Mouse (Mus musculus): ENCODE measurements around the gene 1700016H13Rik. TPM values are rescaled to one million over a fixed set of nuclear protein-coding genes. Genes with fewer than 3 reads are reported as not detected.

Gene 1700016H13Rik
- polyA plus RNA-seq, 2 experiments: not detected

DNA sequence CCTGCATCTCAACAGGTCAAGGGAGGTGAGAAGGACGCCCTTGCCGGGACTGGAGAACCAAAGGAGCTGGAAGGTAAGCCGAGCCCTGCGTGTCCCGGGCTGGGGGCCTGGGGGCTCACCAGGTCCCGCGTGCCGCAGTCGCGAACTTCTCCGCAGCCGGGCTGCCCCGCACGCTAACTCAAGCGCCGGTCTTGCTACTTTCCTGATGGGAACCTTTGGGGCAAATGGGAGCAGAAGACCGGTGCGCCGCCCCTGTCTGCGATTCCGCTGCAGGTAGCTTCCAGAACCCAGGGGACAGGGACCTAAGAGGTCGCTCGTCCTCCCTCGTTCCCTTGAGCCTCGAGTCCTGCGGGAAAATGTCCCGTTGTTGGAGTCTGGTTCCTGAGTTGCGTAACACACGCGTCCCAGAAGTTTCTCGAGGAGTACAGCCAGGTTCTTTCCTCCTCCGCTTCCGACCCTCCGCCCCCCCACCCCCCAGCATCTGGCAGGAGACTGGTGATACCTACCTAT lies 36.8 kb upstream of the 1700016H13Rik start:
- no peak for DNase-seq (ENCODE audit: low read depth in 3 of 3, low spot score in 3 of 3)
- ATAC-seq (ENCODE audit: insufficient read depth): peak; percentile 12; the same call in 1 of the 2 replicates
- under 1% methylated on average over 31 of the region's 34 CpGs for WGBS (ENCODE audit: insufficient replicate concordance)
- Histone ChIP-seq H3K9me3 (ENCODE audit: control insufficient read depth, low read length) (no peaks in the 10 kb centered on the region), H3K4me3 (ENCODE audit: insufficient read depth in 1 of 2, low read depth in 2 of 2, low read length in 2 of 2) (peak overlapping the region; percentile 52 to 77), H3K27ac (no peak overlapping the region), H3K4me2 (ENCODE audit: low read depth) (peak overlapping the region; percentile 90), H3K4me1 (replicated peaks; ENCODE audit: control insufficient read depth in 2 of 2, insufficient read depth in 2 of 2, low read length in 1 of 2) (0 out of 4 replicates have a peak, but pooled peaks cover 3 to 5% of the 10 kb centered on the region in 2 experiments), H3K9ac (replicated peaks) (peak overlapping the region; percentile 48), H3K27me3 (ENCODE audit: control insufficient read depth, insufficient read depth, low read length) (peaks cover 37% of the 10 kb centered on the region), H3K36me3 (replicated peaks; ENCODE audit: control insufficient read depth, insufficient read depth, low read depth) (no peaks in the 10 kb centered on the region)
- TF ChIP-seq CTCF (IDR thresholded peaks at IDR 0.05; ENCODE audit: low read depth): no peak
- TF ChIP-seq EP300 (IDR thresholded peaks at IDR 0.05; ENCODE audit: low read depth): no peak

DNA sequence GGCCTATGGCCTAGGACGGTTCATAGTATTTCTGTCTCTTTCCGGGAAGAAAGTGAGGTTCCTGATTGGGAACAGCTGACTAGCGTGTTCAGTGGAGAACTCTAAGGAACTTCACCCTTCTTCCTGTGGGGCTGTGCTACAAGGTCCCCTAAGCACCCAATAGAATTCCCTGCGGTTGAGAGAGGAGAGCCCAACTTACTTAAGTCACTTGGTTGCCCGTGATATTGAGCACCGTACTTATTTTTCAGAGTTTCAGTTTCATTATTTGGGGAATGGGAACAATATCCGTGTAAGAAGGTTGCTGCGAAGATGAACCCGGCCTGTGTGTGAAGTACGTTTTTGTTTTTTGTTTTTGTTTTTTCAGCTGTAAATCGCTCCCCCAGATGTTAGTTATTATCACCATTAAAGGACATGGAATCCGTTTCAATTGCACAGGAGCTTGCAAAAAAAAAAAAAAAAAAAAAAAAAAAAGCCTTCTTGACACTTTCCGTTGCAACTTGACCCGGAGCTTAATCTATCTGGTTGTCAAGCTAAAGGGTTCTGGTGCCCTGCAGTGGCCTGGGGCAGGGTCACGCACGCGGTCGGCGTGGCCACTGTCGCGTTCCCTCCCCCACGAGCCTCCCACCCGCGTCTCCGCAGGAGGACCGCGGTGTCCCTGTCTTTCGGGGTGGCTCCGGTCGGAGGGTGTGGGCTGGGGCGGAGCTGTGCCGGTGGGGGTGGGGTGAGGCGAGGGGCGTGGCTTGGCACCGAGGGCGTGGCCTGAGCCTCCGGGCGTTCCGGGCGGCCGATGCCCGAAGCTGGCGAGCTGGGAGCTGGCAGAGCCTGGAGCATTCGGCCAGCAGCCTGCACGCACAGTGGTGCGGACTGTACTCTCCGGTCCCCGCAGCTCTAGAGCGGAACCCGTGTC lies 36.1 kb upstream of the 1700016H13Rik start, which contains the start of gene Aff1:
Aff1 (plus strand) TSS at position 751 of the 907 bp plus-strand sequence.
- peak within 1 kb of the TSS; percentile 35 for H3K27ac ChIP-seq
- H3K4me2 ChIP-seq (ENCODE audit: low read depth): peak within 1 kb of the TSS; percentile 90
- 1% methylated on average over 50 of the region's 50 CpGs for WGBS (ENCODE audit: insufficient replicate concordance)
- peak within 1 kb of the TSS; percentile 81 for H3K9ac ChIP-seq (replicated peaks)
- H3K36me3 ChIP-seq (replicated peaks; ENCODE audit: control insufficient read depth, insufficient read depth, low read depth): no peaks in the 10 kb centered on the region
- peak; percentile 97 for ATAC-seq (ENCODE audit: insufficient read depth)
- peak; percentile 62 to 75 (median 65) for DNase-seq (ENCODE audit: low read depth in 3 of 3, low spot score in 3 of 3)
- H3K4me1 ChIP-seq (replicated peaks; ENCODE audit: control insufficient read depth in 2 of 2, insufficient read depth in 2 of 2, low read length in 1 of 2): 0 out of 4 replicates have a peak, but pooled peaks cover 3 to 5% of the 10 kb centered on the region in 2 experiments
- peaks cover 37% of the 10 kb centered on the region for H3K27me3 ChIP-seq (ENCODE audit: control insufficient read depth, insufficient read depth, low read length)
- no peaks in the 10 kb centered on the region for H3K9me3 ChIP-seq (ENCODE audit: control insufficient read depth, low read length)
- no peak for TF ChIP-seq CTCF (IDR thresholded peaks at IDR 0.05; ENCODE audit: low read depth)
- TF ChIP-seq EP300 (IDR thresholded peaks at IDR 0.05; ENCODE audit: low read depth): no peak
- peak within 1 kb of the TSS; percentile 77 to 83 for H3K4me3 ChIP-seq (ENCODE audit: insufficient read depth in 1 of 2, low read depth in 2 of 2, low read length in 2 of 2)

DNA sequence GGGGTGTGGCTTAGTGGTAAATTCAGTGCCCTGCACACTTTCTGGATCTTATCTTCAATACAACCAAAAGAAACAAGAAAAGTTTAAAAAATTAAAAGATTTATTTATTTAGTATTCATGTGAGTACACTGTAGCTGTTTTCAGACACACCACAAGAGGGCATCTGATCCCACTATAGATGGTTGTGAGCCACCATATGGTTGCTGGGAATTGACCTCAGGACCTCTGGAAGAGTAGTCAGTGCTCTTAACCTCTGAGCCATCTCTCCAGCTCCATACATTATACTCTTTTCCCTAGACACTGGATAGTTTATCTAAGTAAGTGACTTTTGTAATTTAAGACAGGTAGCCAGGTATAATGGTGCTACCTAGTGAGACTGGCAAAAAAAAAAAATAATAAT lies 35.4 kb upstream of the 1700016H13Rik start:
- Histone ChIP-seq H3K27ac (no peak overlapping the region), H3K4me3 (ENCODE audit: insufficient read depth in 1 of 2, low read depth in 2 of 2, low read length in 2 of 2) (peak overlapping the region in 1 of 2 experiments; percentile 77; a peak in 2 of 4 replicates)
- TF ChIP-seq CTCF (IDR thresholded peaks at IDR 0.05; ENCODE audit: low read depth): peak; percentile 44
- no peak for TF ChIP-seq EP300 (IDR thresholded peaks at IDR 0.05; ENCODE audit: low read depth)

GRCm38 (mm10) chr5:103690190-103690589 lies 34.4 kb upstream of the 1700016H13Rik start:
- H3K4me3 ChIP-seq (ENCODE audit: insufficient read depth in 1 of 2, low read depth in 2 of 2, low read length in 2 of 2): no peak overlapping the region
- peaks cover 30% of the 10 kb centered on the region for H3K27me3 ChIP-seq (ENCODE audit: control insufficient read depth, insufficient read depth, low read length)
- no peaks in the 10 kb centered on the region for H3K36me3 ChIP-seq (replicated peaks; ENCODE audit: control insufficient read depth, insufficient read depth, low read depth)
- H3K9ac ChIP-seq (replicated peaks): no peak overlapping the region
- H3K4me2 ChIP-seq (ENCODE audit: low read depth): no peak overlapping the region
- H3K9me3 ChIP-seq (ENCODE audit: control insufficient read depth, low read length): no peaks in the 10 kb centered on the region
- H3K27ac ChIP-seq: no peak overlapping the region
- no peak for DNase-seq (ENCODE audit: low read depth in 3 of 3, low spot score in 3 of 3)
- no peak for TF ChIP-seq CTCF (IDR thresholded peaks at IDR 0.05; ENCODE audit: low read depth)
- TF ChIP-seq EP300 (IDR thresholded peaks at IDR 0.05; ENCODE audit: low read depth): no peak
- ATAC-seq (ENCODE audit: insufficient read depth): no peak
- 74% methylated on average over 8 of the region's 8 CpGs for WGBS (ENCODE audit: insufficient replicate concordance)
- 0 out of 4 replicates have a peak, but pooled peaks cover 3 to 5% of the 10 kb centered on the region in 2 experiments for H3K4me1 ChIP-seq (replicated peaks; ENCODE audit: control insufficient read depth in 2 of 2, insufficient read depth in 2 of 2, low read length in 1 of 2)

More for the DNA sequence above, 35.4 kb upstream of the 1700016H13Rik start:
- Histone ChIP-seq H3K4me1 (replicated peaks; ENCODE audit: control insufficient read depth in 2 of 2, insufficient read depth in 2 of 2, low read length in 1 of 2) (0 out of 4 replicates have a peak, but pooled peaks cover 3 to 5% of the 10 kb centered on the region in 2 experiments), H3K4me2 (ENCODE audit: low read depth) (peak overlapping the region; percentile 90), H3K36me3 (replicated peaks; ENCODE audit: control insufficient read depth, insufficient read depth, low read depth) (no peaks in the 10 kb centered on the region), H3K9me3 (ENCODE audit: control insufficient read depth, low read length) (no peaks in the 10 kb centered on the region), H3K9ac (replicated peaks) (no peak overlapping the region), H3K27me3 (ENCODE audit: control insufficient read depth, insufficient read depth, low read length) (peaks cover 36% of the 10 kb centered on the region)
- no peak for DNase-seq (ENCODE audit: low read depth in 3 of 3, low spot score in 3 of 3)
- no peak for ATAC-seq (ENCODE audit: insufficient read depth)

DNA sequence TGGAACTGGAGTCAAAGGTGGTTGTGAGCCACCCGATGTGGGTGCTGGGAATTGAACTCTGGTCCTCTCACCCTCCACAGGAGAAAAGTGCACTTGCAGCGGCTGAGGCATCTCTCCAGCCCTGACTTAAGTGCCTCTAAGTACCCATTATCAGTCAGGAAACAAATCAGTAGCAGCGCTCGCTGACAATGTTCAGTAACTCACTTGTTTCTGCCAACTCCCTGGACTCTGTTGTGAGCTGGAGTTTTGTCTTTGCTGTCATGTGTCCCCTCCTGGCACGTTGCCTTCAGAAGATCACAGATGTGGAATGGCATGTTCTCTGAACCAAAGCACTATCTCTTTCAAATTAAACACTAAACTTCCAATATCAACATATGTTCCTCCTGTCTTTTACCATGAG lies 33.8 kb upstream of the 1700016H13Rik start:
- H3K9me3 ChIP-seq (ENCODE audit: control insufficient read depth, low read length): no peaks in the 10 kb centered on the region
- H3K9ac ChIP-seq (replicated peaks): no peak overlapping the region
- 0 out of 4 replicates have a peak, but pooled peaks cover 3 to 5% of the 10 kb centered on the region in 2 experiments for H3K4me1 ChIP-seq (replicated peaks; ENCODE audit: control insufficient read depth in 2 of 2, insufficient read depth in 2 of 2, low read length in 1 of 2)
- no peak overlapping the region for H3K4me3 ChIP-seq (ENCODE audit: insufficient read depth in 1 of 2, low read depth in 2 of 2, low read length in 2 of 2)
- no peak overlapping the region for H3K4me2 ChIP-seq (ENCODE audit: low read depth)
- 51% methylated on average over 5 of the region's 5 CpGs for WGBS (ENCODE audit: insufficient replicate concordance)
- DNase-seq (ENCODE audit: low read depth in 3 of 3, low spot score in 3 of 3): no peak
- H3K27ac ChIP-seq: no peak overlapping the region
- H3K27me3 ChIP-seq (ENCODE audit: control insufficient read depth, insufficient read depth, low read length): peaks cover 24% of the 10 kb centered on the region
- ATAC-seq (ENCODE audit: insufficient read depth): no peak
- no peak for TF ChIP-seq EP300 (IDR thresholded peaks at IDR 0.05; ENCODE audit: low read depth)
- TF ChIP-seq CTCF (IDR thresholded peaks at IDR 0.05; ENCODE audit: low read depth): no peak
- no peaks in the 10 kb centered on the region for H3K36me3 ChIP-seq (replicated peaks; ENCODE audit: control insufficient read depth, insufficient read depth, low read depth)

Measured in liver, embryonic 14.5 days (tissue).